Mouse (Mus musculus) bone marrow, adult 2 months (tissue): ENCODE data around the gene Zfp36l2. TPM values are rescaled to one million over a fixed set of nuclear protein-coding genes. Genes with fewer than 3 reads are reported as not detected.
A peak's percentile ranks its signal among the peaks of the same experiment; 100 is the strongest.

Experiments
- H3K27ac ChIP-seq: fragments of 200-500 bp; 2 replicates; pipeline ENCODE4 v1.5.1; 2012; ENCODE audit warnings: low read depth, mild to moderate bottlenecking, control low read depth, inconsistent platforms, low read length; ENCODE audit not compliant: control insufficient read depth, poor library complexity, insufficient read depth
- H3K4me1 ChIP-seq: fragments of 200-500 bp; 2 replicates; pipeline ENCODE4 v1.6.1; 2011; ENCODE audit warnings: low read length; ENCODE audit not compliant: control insufficient read depth, insufficient read depth
- H3K4me3 ChIP-seq: fragments of 200-500 bp; replicated peaks from 2 replicates; pipeline ENCODE3; 2011; ENCODE audit warnings: mild to moderate bottlenecking, low read depth, low read length, control low read depth; ENCODE audit not compliant: control insufficient read depth
- CTCF ChIP-seq: fragments of 200-500 bp; IDR thresholded peaks from 2 replicates; pipeline ENCODE4 v1.5.1; 2011; ENCODE audit warnings: low read length, control low read depth; ENCODE audit not compliant: control insufficient read depth, insufficient read depth
- POLR2A ChIP-seq: fragments of 200-500 bp; IDR thresholded peaks from 2 replicates; pipeline ENCODE4 v1.6.1; 2011; ENCODE audit warnings: low read depth, mild to moderate bottlenecking, control low read depth, low read length, borderline replicate concordance; ENCODE audit not compliant: control insufficient read depth
- WGBS: fragments of 180-500 bp; shearing (Covaris S2); methylation state at CpG from one replicate; pipeline ENCODE4 v1.1.7; 2018; 5-methylcytosine and 5-hydroxymethylcytosine counted together
- polyA plus RNA-seq: library from polyadenylated mRNA; stranded (reverse); fragments of >200 nt; gene quantifications from 2 replicates; pipeline ENCODE4 v1.2.4, GENCODE M21; 2011; ENCODE audit warnings: low replicate concordance; ENCODE audit not compliant: missing spikeins, insufficient read depth, insufficient read length

Gene Zfp36l2
- polyA plus RNA-seq, 1 experiment, result 74.0 TPM

DNA sequence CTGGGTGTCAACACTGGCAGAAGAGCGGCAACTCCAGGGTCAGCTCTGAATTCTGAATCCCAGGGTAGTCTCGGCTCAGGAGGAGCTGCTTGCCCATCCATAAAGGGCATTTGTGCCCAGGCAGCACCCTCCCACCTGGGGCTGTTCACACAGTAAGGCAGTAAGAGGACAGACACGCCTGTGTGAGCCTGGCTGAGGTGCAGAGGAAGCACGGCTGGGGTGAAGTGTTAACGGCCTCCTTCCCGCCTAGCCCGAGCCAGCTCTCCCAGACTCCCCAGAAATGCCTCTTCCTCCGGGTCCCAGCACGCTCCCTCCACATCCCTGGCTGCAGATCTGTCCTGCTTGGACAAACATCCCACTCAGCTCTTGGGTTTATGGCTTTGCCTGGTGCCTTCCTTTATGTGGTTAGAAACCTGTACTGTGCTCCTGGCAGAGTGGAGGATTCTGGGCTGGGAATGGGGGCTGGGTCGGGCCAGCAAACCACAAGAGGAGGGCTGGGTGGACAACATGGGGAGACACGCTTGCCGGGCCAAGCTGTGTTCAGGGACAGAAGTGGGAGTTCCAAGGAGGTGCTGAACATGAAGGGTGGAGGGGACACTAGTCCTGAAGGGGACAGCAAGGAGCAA is 44.4 kb downstream of the Zfp36l2 start:
- Histone ChIP-seq H3K27ac (peak overlapping the region; percentile 39), H3K4me3 (no peak overlapping the region), H3K4me1 (peaks cover 31% of the 10 kb centered on the region)
- TF ChIP-seq CTCF, result no peak
- TF ChIP-seq POLR2A, result no peak
- WGBS, result 16% methylated on average over 12 of the region's 12 CpGs

DNA sequence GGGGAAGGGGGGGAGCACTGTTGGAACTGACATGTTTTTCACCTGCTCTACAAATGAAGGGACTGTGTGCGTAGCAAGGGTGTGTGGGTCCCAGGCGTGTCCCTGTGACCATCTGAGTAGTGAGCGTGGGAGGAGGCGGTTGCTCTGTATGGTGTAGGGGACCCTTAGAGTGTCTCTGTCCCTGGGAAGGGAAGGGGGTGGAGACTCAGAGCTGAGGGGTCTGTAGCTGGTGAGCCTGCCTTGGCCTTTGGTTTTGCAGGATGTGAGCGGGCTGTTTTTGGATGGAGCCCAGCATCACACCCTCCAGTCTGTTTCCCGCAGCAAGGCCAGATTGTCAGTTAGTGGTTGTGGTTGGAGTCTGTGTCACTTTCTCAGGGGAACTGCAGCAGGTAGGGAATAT is 46.1 kb downstream of the Zfp36l2 start:
- peak overlapping the region; percentile 54 for H3K27ac ChIP-seq
- no peak overlapping the region for H3K4me3 ChIP-seq
- no peak for TF ChIP-seq POLR2A
- TF ChIP-seq CTCF, result no peak
- H3K4me1 ChIP-seq, result peaks cover 24% of the 10 kb centered on the region
- WGBS, result 35% methylated on average over 6 of the region's 6 CpGs

DNA sequence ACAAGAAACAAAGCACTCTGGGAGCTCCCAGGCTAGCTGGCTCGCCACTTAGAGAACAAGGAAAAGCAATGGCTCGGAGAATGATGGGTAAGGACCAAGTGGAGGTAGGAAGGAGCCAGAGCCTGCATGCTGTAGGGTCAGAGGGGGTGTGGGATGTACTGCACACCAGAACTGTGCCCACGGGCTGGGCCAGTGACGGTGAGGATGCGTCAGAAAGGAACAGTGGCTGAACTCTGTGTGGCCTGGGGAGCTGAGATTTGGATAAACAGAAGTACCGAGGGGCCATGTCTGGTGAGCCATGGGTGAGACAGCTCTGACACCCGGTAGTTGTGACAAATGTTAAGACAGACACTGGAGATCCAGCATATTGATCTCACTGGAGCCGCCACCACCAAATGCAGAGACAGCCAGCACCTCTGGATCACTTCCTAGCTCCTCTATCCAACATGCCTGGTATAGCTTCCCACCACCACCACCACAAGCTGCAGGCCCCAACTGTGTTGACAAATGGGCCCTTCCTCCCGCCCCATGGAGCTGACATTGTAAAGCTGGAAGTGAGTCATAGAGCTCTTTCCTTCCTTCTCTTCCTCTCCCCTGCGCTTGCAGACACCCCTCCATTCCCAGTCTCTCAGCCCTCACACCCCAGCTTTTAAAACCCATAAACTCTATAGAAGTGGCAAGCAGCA is 46.8 kb downstream of the Zfp36l2 start:
- Histone ChIP-seq H3K27ac (peak overlapping the region; percentile 54), H3K4me1 (peaks cover 24% of the 10 kb centered on the region), H3K4me3 (no peak overlapping the region)
- WGBS, result 39% methylated on average over 10 of the region's 10 CpGs
- TF ChIP-seq POLR2A (no peak), CTCF (no peak)

DNA sequence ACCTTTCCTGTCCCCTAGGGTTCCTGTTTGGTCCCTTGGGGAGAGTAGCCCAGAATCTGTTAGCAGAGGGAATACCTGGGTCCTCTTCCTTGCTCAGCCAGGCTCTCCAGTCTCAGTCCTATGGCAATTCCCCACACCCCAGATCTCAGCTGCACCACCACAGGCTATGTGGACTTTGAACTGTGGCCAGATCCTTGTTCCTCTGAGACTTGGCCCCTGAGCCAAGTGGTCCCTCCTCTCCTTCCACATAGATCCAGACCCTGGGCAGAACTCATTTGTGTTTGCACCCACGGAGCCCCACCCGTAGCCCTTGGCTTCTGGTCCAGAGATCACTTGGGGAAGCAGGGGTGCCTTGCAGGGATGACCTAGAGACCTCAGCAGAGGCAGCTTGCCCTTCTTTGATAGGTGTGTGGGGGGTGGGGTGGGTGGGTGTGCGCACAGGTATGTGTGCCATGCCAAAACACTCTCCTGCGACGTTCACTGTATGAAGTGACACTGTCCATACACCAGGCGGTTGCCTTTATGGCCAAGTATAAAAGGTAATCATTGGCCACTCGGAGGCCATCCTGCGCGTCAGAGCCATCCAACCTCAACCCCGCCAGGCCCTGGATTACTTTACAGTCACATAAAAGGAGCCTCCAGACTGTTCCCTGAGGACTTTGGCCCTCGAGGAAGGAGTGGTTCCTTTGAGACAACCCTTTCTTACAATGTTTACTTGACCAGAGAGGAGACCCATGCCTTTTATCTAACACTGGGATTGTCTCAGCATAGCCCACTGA is 50.2 kb downstream of the Zfp36l2 start:
- Histone ChIP-seq H3K4me3 (no peak overlapping the region), H3K27ac (no peak overlapping the region), H3K4me1 (peaks cover 13% of the 10 kb centered on the region)
- TF ChIP-seq CTCF (no peak), POLR2A (no peak)
- WGBS, result 88% methylated on average over 11 of the region's 11 CpGs

DNA sequence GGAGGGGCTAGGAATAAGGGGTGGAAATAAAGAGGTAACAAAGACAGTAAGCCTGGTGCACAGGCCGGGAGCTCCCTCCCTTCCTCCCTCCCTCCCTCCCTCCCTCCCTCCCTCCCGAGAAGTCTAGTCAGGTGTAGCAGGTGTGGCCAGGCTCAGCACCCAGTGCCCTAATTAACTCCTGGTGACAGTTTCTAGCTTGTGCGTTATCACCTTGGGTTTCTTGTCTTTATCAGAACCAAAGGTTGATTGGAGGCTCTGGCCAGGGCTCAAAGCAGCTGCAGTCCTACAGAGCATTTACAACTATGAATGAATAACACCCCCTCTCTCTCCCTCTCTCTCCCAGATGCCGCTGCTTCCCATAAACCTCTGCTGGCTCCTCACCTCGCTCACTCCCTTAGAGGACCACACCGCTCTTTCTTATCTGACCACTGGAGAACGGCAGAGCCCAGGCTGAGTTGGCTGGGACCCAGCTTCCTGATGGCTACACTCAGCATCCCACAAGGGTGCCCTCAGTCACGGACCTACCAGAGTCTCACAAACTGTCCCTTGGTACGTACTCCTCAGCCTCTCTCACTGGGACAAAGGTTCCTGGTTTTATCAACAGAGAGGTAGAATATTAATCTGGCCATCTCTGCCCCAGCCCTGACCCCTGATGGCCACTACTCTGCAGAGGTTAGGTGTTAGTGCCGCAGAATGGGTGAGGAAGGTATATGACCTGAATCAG is 50.9 kb downstream of the Zfp36l2 start:
- no peak overlapping the region for H3K27ac ChIP-seq
- peaks cover 11% of the 10 kb centered on the region for H3K4me1 ChIP-seq

DNA sequence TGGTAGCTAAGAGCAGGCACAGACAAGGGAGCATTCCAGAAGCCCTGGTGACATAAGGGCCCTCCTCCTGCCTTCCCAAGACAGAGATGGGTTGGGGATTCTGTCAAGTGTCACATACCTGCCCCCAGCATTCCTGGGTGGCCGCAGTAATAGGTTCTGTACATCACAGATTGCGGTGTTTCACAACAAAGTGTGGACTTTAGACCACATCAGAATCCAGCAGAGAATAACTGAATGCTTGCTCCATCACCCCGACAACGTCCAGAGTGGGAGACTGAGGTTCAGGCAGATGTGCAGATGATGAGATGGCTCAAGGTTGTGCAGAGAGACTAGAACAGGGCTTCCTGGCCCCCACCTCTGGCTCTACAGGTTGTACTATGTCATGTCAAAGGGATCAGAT is 51.5 kb downstream of the Zfp36l2 start:
- 68% methylated on average over 4 of the region's 4 CpGs for WGBS
- no peak overlapping the region for H3K4me3 ChIP-seq
- TF ChIP-seq POLR2A (no peak), CTCF (no peak)

More for the DNA sequence above, 50.9 kb downstream of the Zfp36l2 start:
- no peak for TF ChIP-seq CTCF
- TF ChIP-seq POLR2A, result no peak
- no peak overlapping the region for H3K4me3 ChIP-seq
- 31% methylated on average over 10 of the region's 10 CpGs for WGBS

DNA sequence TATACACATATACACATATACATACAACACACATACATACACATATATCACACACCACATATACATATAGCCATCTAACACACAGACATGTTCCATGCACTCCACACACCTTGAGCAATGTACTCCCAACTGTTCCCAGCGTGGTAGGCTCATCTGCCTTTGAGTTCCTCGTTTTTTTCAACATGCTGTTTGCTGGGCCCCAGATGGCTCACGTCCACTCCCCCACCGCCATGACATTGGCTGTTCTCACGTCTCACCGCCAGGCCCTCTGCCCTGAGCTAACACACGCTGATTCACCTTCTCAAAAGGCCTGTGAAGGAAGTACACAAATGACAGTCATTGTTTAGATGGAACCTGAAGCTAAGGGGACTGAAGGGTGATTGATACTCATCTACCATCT is 52.5 kb downstream of the Zfp36l2 start:
- TF ChIP-seq POLR2A, result no peak
- no peak for TF ChIP-seq CTCF
- peak overlapping the region; percentile 64 for H3K27ac ChIP-seq
- H3K4me3 ChIP-seq, result no peak overlapping the region
- peaks cover 2% of the 10 kb centered on the region; the same call in 1 of the 2 replicates for H3K4me1 ChIP-seq
- 37% methylated on average over 7 of the region's 7 CpGs for WGBS

More for the DNA sequence above, 51.5 kb downstream of the Zfp36l2 start:
- H3K27ac ChIP-seq, result no peak overlapping the region
- H3K4me1 ChIP-seq, result peaks cover 9% of the 10 kb centered on the region
